Mouse (Mus musculus) hindbrain, embryonic 12.5 days (tissue): Measurements from ENCODE around the gene Gpr142. TPM values are rescaled to one million over a fixed set of nuclear protein-coding genes. Genes with fewer than 3 reads are reported as not detected.

Experiments
- ATAC-seq: fragments of 200-750 bp; cut with Nextera tagmentation; 2 replicates; pipeline ENCODE4 v1.8.0; 2017; ENCODE audit warnings: moderate TSS enrichment; ENCODE audit not compliant: low FRiP score
- H3K27ac ChIP-seq: fragments of 300-500 bp; sonication (generic); 2 replicates; pipeline ENCODE4 v1.5.1; 2016; ENCODE audit warnings: mild to moderate bottlenecking
- H3K27me3 ChIP-seq: fragments of 300-500 bp; sonication (generic); 2 replicates; pipeline ENCODE4 v1.6.1; 2016; ENCODE audit warnings: mild to moderate bottlenecking
- H3K36me3 ChIP-seq: fragments of 300-500 bp; sonication (generic); 2 replicates; pipeline ENCODE4 v1.6.1; 2016; ENCODE audit warnings: mild to moderate bottlenecking
- H3K4me1 ChIP-seq: fragments of 300-500 bp; sonication (generic); 2 replicates; pipeline ENCODE4 v1.6.1; 2016
- H3K4me2 ChIP-seq: fragments of 300-500 bp; sonication (generic); replicated peaks from 2 replicates; pipeline ENCODE4 v1.6.1; 2016; ENCODE audit warnings: mild to moderate bottlenecking
- H3K4me3 ChIP-seq: fragments of 300-500 bp; sonication (generic); 2 replicates; pipeline ENCODE4 v1.5.1; 2016; ENCODE audit warnings: mild to moderate bottlenecking
- H3K9ac ChIP-seq: fragments of 300-500 bp; sonication (generic); 2 replicates; pipeline ENCODE4 v1.6.1; 2016; ENCODE audit warnings: mild to moderate bottlenecking, moderate library complexity
- H3K9me3 ChIP-seq: fragments of 300-500 bp; sonication (generic); replicated peaks from 2 replicates; pipeline ENCODE4 v1.6.1; 2016; ENCODE audit warnings: mild to moderate bottlenecking
- whole genome bisulfite sequencing: fragments of 180-500 bp; shearing (Covaris S2); methylation state at CpG from one replicate; pipeline ENCODE4 v1.1.7; 2016; 5-methylcytosine and 5-hydroxymethylcytosine counted together
- polyA plus RNA-seq: library from polyadenylated mRNA; unstranded; fragments of >200 nt; fragmentation: Nextera tagmentation; extraction: Ambion mirVana; gene quantifications from 2 replicates; pipeline ENCODE4 v1.2.1, GENCODE M21; 2016

Gene Gpr142
- polyA plus RNA-seq, 1 experiment from 2014 or later, result not detected

DNA sequence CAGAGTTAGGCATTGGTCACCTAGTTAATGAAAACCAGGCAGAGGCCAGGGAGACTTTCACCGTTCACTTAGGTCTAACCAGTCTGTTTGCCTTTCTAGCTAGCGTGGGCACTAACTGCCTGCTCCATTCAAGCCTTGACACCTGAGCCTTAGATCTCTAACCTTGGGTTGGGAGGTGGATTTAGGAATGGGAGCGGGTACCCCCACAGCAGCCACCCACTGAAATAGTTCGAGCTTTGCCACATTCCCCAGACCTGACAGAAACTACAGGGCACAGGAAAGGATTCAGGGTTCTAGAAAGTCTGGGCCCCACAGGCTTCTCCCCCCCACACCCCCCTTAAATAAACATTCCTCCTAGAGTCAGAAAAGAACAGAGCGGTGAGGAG is 51.3 kb downstream of the Gpr142 start:
- Histone ChIP-seq H3K27ac (no peak overlapping the region), H3K9me3 (no peaks in the 10 kb centered on the region), H3K4me3 (peak overlapping the region; percentile 57; the same call in 1 of the 2 replicates), H3K4me2 (peak overlapping the region; percentile 92), H3K36me3 (no peaks in the 10 kb centered on the region), H3K9ac (no peak overlapping the region), H3K4me1 (peaks cover 34% of the 10 kb centered on the region), H3K27me3 (peaks cover 64% of the 10 kb centered on the region)
- WGBS, result 13% methylated on average over 5 of the region's 5 CpGs
- ATAC-seq, result no peak

DNA sequence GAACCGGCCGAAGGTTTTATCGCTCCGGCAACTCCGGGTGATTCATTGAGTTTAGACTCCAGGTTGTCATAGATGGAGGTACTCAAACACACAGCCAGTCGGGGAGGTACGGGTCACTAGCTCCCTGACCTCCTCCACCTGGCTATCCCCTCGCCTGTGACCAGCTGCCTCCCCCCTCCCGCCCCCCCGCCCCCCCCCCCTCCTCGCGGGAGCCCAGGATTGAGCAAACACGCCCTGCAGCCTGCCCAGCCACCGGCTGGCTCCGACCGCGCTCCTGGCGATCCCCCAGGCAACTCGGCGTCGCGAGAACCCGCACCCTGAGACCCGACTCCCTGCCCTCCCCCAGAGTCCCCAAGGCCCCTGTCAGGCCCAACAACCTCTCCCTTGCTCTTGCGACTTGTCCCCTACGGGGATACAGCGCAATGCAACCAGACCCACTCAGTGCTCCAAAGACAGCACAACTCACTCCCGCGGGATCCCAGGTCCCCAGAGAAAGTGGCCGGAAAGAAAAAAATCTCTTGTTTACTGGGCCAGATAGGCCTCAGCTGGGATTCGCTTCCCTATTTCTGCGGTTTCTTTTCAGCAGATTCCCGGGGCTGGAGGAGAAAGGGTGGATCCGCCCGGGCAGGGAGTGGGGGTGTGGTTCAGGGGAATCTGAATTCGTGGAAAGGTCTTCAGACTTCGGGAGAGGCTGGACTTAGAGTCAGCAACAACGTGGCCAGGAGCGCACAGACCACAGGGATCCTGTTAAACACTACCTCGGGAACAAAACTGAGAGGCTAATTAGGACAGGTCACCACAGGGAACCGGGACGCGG is 51.9 kb downstream of the Gpr142 start, which contains the start of gene Gprc5c:
Gene Gprc5c (plus strand): TSS at position 701 of the 817 bp plus-strand sequence.
- H3K27me3 ChIP-seq, result peaks cover 64% of the 10 kb centered on the region
- no peaks in the 10 kb centered on the region for H3K9me3 ChIP-seq
- under 1% methylated on average over 38 of the region's 43 CpGs for WGBS
- H3K36me3 ChIP-seq, result no peaks in the 10 kb centered on the region
- ATAC-seq, result peak; percentile 27
- H3K4me1 ChIP-seq, result peaks cover 34% of the 10 kb centered on the region
- H3K4me3 ChIP-seq, result peak within 1 kb of the TSS; percentile 57
- H3K9ac ChIP-seq, result peak within 1 kb of the TSS; percentile 69
- H3K4me2 ChIP-seq, result peak within 1 kb of the TSS; percentile 92
- H3K27ac ChIP-seq, result peak within 1 kb of the TSS; percentile 86

DNA sequence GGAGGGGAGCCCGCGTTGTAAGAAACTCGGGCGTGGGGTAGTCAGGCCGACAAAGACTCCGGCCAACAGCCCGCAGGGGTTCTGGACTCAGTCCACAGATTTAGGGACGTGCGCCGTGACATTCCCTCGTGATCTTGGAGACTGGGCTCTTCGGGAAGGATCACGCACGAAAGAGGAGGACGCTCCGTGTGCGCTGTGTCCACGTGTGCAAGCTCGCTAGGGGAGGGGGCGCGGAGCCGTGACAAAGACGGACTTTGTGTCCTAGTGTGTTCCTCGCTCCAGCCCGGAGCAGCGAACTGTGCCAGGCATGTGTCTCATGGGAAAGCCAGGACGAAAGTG is 52.5 kb downstream of the Gpr142 start:
- Histone ChIP-seq H3K4me2 (peak overlapping the region; percentile 92), H3K27me3 (peaks cover 64% of the 10 kb centered on the region), H3K9me3 (no peaks in the 10 kb centered on the region), H3K4me3 (peak overlapping the region; percentile 57), H3K4me1 (peaks cover 34% of the 10 kb centered on the region), H3K9ac (peak overlapping the region; percentile 69), H3K36me3 (no peaks in the 10 kb centered on the region), H3K27ac (peak overlapping the region; percentile 86; the same call in 1 of the 2 replicates)
- peak; percentile 29; the same call in 1 of the 2 replicates for ATAC-seq
- WGBS, result 1% methylated on average over 27 of the region's 27 CpGs

DNA sequence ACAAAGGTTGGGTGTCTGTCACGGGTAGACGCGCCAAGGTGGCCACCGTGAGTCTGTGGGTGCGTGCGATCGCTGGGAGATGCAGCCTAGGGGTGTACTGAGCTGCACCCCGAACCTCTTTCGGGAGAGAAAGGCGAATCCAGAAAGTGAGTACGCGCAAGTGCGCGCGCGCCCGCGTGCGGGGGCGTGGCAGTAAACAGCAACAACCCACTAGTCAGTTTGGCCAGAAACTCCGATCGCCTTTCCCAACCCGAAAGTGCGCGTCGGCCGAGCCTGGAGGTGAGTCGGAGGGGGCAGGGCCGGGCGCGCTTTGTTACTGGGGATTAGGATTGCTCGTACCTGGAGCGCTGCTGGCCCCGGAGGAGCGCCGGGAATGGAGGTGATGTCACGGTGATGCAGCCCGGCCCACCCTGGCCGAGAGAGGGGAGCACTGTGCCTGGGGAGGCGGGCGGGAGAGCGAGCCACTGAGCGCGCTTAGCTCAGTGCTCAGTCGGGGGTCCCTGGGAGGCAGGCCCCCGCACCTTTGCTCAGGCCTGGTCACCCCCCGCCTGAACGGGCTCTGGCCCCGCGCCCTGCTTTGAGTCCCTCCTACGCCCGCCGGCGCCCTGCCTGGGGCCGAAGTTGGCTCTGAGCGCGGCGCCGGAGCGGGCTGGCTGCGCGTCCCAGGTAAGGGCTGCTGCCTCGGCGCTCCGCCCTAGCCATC is 53.0 kb downstream of the Gpr142 start:
- WGBS, result under 1% methylated on average over 65 of the region's 65 CpGs
- H3K9ac ChIP-seq, result peak overlapping the region; percentile 69
- peak overlapping the region; percentile 92 for H3K4me2 ChIP-seq
- ATAC-seq, result peak; percentile 44; the same call in 1 of the 2 replicates
- no peaks in the 10 kb centered on the region for H3K36me3 ChIP-seq
- H3K27me3 ChIP-seq, result peaks cover 64% of the 10 kb centered on the region
- peaks cover 34% of the 10 kb centered on the region for H3K4me1 ChIP-seq
- H3K4me3 ChIP-seq, result peak overlapping the region; percentile 57
- no peaks in the 10 kb centered on the region for H3K9me3 ChIP-seq
- peak overlapping the region; percentile 86 for H3K27ac ChIP-seq

DNA sequence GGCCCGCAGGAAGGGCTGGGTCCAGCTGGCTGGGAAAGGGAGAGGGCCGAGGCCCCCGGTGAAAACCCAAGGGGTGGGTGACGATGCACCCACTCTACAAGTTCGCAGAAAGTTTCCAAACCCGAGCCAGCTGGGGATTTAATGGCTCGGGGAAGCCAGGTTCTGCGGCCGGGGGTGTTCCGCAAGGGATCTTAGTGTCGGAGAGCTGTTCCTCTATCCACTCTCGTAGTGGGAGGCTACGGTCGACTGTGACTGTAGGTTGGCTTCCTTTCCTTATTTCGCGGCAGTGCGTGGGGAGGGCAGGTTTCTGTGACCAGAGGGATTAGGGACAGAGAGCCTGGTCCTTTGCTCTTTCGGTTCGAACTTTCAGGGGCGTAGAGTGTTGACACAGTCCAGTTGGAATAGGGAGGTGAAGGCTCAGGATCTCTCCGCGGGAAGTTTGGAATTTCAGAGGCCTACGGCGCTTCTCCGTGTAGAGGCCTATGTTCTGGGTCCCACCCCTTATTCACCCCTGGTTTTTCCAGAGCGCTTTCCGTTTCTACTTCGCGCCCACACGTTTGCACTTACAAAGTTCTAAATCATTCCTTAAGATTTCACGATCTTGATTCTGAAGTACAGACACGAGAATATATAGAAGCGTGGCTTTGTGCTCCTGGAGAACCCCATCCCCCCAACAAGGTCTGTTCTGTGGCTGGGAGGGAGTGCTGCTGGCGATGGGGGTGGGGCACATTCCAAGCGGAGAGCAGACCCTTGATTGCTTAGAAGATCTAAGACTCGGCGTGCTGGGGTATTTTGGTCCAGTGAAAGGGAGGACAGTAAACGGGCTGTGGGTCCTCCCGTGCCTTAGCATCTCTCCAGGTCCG is 53.8 kb downstream of the Gpr142 start:
- peaks cover 34% of the 10 kb centered on the region for H3K4me1 ChIP-seq
- no peak for ATAC-seq
- peaks cover 64% of the 10 kb centered on the region for H3K27me3 ChIP-seq

DNA sequence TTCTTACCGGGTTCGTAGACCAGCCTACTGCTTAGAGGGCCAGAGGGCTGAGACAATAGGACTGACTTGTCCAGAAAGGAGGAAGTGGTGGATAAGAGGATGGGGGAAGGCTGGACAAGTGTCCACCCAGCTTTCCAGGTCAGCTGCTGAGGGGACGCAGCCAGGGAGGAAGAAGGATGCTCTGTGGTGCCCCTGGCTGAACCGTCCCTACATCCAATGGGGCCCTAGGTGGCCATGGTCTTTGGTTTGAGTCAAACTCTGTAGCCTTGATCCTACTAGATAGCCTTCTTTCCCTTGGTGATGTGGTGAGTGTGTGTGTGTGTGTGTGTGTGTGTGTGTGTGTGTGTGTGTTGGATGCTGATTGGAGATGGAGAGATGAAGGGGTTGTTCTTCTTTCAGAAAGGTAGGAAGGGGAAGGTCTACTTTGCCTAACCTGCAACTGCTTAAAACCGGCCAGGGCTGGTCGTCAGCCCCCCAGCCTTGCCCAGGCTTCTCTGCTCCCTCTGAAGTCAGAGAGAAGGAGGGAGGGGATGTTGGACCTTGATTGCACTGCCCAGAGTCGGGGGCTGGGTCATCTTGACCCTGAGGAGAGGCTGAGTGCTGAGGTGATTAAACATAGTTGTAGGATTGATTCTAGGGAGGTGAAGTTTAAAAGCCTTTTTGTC is 54.6 kb downstream of the Gpr142 start:
- no peaks in the 10 kb centered on the region for H3K36me3 ChIP-seq
- peak overlapping the region; percentile 60; the same call in 1 of the 2 replicates for H3K27ac ChIP-seq
- ATAC-seq, result no peak
- WGBS, result 12% methylated on average over 7 of the region's 7 CpGs
- H3K9me3 ChIP-seq, result no peaks in the 10 kb centered on the region
- peaks cover 34% of the 10 kb centered on the region for H3K4me1 ChIP-seq
- H3K4me2 ChIP-seq, result peak overlapping the region; percentile 92
- peaks cover 64% of the 10 kb centered on the region for H3K27me3 ChIP-seq
- peak overlapping the region; percentile 69 for H3K9ac ChIP-seq
- H3K4me3 ChIP-seq, result peak overlapping the region; percentile 57

More for the DNA sequence above, 53.8 kb downstream of the Gpr142 start:
- under 1% methylated on average over 40 of the region's 40 CpGs for WGBS
- Histone ChIP-seq H3K36me3 (no peaks in the 10 kb centered on the region), H3K9me3 (no peaks in the 10 kb centered on the region), H3K27ac (peak overlapping the region; percentile 86), H3K4me3 (peak overlapping the region; percentile 57), H3K4me2 (peak overlapping the region; percentile 92), H3K9ac (peak overlapping the region; percentile 69)

DNA sequence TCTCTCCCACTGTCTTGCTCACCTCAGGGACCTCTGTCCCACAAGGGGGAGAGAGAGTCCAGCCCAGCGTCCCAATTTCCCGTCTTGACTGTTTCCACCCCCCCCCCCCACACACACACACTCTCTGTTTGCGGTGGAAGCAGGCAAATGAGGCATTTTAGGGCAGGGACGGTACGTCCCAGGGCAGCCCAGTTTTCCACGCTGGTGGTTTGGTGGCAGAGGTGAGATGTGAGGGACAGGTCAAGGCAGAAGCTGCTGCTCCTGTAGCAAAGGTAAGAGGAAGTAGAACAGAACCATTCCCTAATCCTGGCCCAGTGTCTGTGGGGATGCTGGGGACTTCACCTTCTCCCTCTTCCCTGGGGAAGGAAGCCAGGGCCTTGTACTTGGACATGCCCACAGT is 55.9 kb downstream of the Gpr142 start:
- no peaks in the 10 kb centered on the region for H3K36me3 ChIP-seq
- H3K9me3 ChIP-seq, result no peaks in the 10 kb centered on the region
- H3K9ac ChIP-seq, result no peak overlapping the region
- no peak overlapping the region for H3K4me2 ChIP-seq
- peaks cover 34% of the 10 kb centered on the region for H3K4me1 ChIP-seq
- ATAC-seq, result no peak
- no peak overlapping the region for H3K27ac ChIP-seq
- peaks cover 53% of the 10 kb centered on the region for H3K27me3 ChIP-seq
- H3K4me3 ChIP-seq, result no peak overlapping the region
- WGBS, result 68% methylated on average over 6 of the region's 6 CpGs

DNA sequence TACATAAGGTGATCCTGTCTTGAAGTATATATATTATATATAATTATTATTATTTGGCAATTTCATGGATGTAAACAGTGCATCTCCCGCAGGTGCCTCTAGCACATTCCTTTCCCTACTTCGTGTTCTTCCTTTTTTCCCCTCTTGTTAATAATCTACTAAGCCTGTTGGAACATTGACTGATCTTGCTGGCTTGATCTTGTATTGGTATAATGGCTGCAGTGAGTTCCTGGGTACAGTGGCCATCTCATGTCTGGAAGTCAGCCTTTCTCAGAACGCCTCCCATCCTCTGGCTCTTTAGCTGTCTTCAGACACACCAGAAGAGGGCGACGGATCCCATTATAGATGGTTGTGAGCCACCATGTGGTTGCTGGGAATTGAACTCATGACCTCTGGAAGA is 57.4 kb downstream of the Gpr142 start:
- no peak for ATAC-seq
- H3K4me2 ChIP-seq, result no peak overlapping the region
- H3K4me1 ChIP-seq, result peaks cover 22% of the 10 kb centered on the region
- no peaks in the 10 kb centered on the region for H3K9me3 ChIP-seq
- H3K27me3 ChIP-seq, result peaks cover 37% of the 10 kb centered on the region
- H3K4me3 ChIP-seq, result no peak overlapping the region
- no peak overlapping the region for H3K9ac ChIP-seq
- H3K36me3 ChIP-seq, result no peaks in the 10 kb centered on the region
- no peak overlapping the region for H3K27ac ChIP-seq
- 87% methylated on average over 5 of the region's 5 CpGs for WGBS

Other genes starting within 250 kb of the Gpr142 start
- 787 and 856 TPM in 2 replicates for gene Rpl38, start 130.4 kb upstream of the Gpr142 start, polyA plus RNA-seq
- 18.0 and 23.8 TPM in 2 replicates for gene Ttyh2, start 123.5 kb upstream of the Gpr142 start, polyA plus RNA-seq
- 3.3 and 4.5 TPM in 2 replicates for gene Dnaic2, start 71.5 kb upstream of the Gpr142 start, polyA plus RNA-seq
- 2.2 and 3.0 TPM in 2 replicates for gene Kif19a, start 33.5 kb upstream of the Gpr142 start, polyA plus RNA-seq
- 32.2 and 37.3 TPM in 2 replicates for gene Btbd17, start 3.0 kb upstream of the Gpr142 start, polyA plus RNA-seq
- 29.7 and 30.0 TPM in 2 replicates for gene Gprc5c, start 52.2 kb downstream of the Gpr142 start, polyA plus RNA-seq
- gene Cd300a, start 91.1 kb downstream of the Gpr142 start, polyA plus RNA-seq, result 0.79 and 1.1 TPM in 2 replicates
- gene Cd300lb, start 135.5 kb downstream of the Gpr142 start, polyA plus RNA-seq, result not detected in 2 replicates
- not detected in 2 replicates for gene Cd300c, start 170.2 kb downstream of the Gpr142 start, polyA plus RNA-seq
- 0.10 and 0.12 TPM in 2 replicates for gene Cd300ld, start 191.0 kb downstream of the Gpr142 start, polyA plus RNA-seq
- 0.76 and 1.5 TPM in 2 replicates for gene Cd300c2, start 203.0 kb downstream of the Gpr142 start, polyA plus RNA-seq
- not detected in 2 replicates for gene Cd300ld2, start 217.3 kb downstream of the Gpr142 start, polyA plus RNA-seq
- not detected in 2 replicates for gene Cd300ld4, start 228.1 kb downstream of the Gpr142 start, polyA plus RNA-seq
- not detected in 2 replicates for gene Cd300ld5, start 238.8 kb downstream of the Gpr142 start, polyA plus RNA-seq
- gene Cd300ld3, start 249.5 kb downstream of the Gpr142 start, polyA plus RNA-seq, result not detected in 2 replicates